Mouse (Mus musculus): ENCODE results near the gene Mr1.

- TF ChIP-seq CTCF (IDR thresholded peaks at IDR 0.05; ENCODE audit: low read depth) (no peak), EP300 (optimal IDR thresholded peaks at IDR 0.05) (no peak)
These were observed 59.7 kb downstream of the Mr1 start for GRCm38 (mm10) chr1:155086893-155087292.
